Mouse (Mus musculus) heart, embryonic 11.5 days (tissue): ENCODE data around the gene Slc41a3. TPM values are rescaled to one million over a fixed set of nuclear protein-coding genes. Genes with fewer than 3 reads are reported as not detected.

Source experiments
- ATAC-seq: fragments of 200-750 bp; cut with Nextera tagmentation; replicated peaks from 2 replicates; pipeline ENCODE4 v1.8.0; 2017; ENCODE audit warnings: moderate library complexity; ENCODE audit not compliant: insufficient number of reproducible peaks, low FRiP score, low TSS enrichment
- H3K27ac ChIP-seq: fragments of 300-500 bp; sonication (generic); 2 replicates; pipeline ENCODE4 v1.5.1; 2014; ENCODE audit warnings: mild to moderate bottlenecking, low read depth, low read length
- H3K27me3 ChIP-seq: fragments of 300-500 bp; sonication (generic); 2 replicates; pipeline ENCODE4 v1.6.1; 2014; ENCODE audit warnings: mild to moderate bottlenecking, low read length, mixed read lengths; ENCODE audit not compliant: control insufficient read depth, insufficient read depth
- H3K36me3 ChIP-seq: fragments of 300-500 bp; sonication (generic); 2 replicates; pipeline ENCODE4 v1.6.1; 2014; ENCODE audit warnings: mild to moderate bottlenecking, low read length, moderate library complexity, mixed read lengths; ENCODE audit not compliant: control insufficient read depth, insufficient read depth
- H3K4me1 ChIP-seq: fragments of 300-500 bp; sonication (generic); 2 replicates; pipeline ENCODE4 v1.6.1; 2014; ENCODE audit warnings: low read length; ENCODE audit not compliant: control insufficient read depth, insufficient read depth
- H3K4me2 ChIP-seq: fragments of 300-500 bp; sonication (generic); 2 replicates; pipeline ENCODE4 v1.6.1; 2014; ENCODE audit warnings: mild to moderate bottlenecking, moderate library complexity
- H3K4me3 ChIP-seq: fragments of 300-500 bp; sonication (generic); 2 replicates; pipeline ENCODE4 v1.5.1; 2014; ENCODE audit warnings: low read depth, low read length
- H3K9ac ChIP-seq: fragments of 300-500 bp; sonication (generic); 2 replicates; pipeline ENCODE4 v1.6.1; 2014; ENCODE audit warnings: mild to moderate bottlenecking, low read depth, low read length, moderate library complexity
- H3K9me3 ChIP-seq: fragments of 300-500 bp; sonication (generic); replicated peaks from 2 replicates; pipeline ENCODE4 v1.6.1; 2016; ENCODE audit warnings: low read length; ENCODE audit not compliant: control insufficient read depth
- whole genome bisulfite sequencing: fragments of 180-500 bp; shearing (Covaris S2); extraction: QIAGEN DNeasy Blood & Tissue Kit; methylation state at CpG from one replicate; pipeline ENCODE4 v1.1.7; 2014; ENCODE audit not compliant: insufficient replicate concordance; 5-methylcytosine and 5-hydroxymethylcytosine counted together
- polyA plus RNA-seq: library from polyadenylated mRNA; unstranded; fragments of >200 nt; fragmentation: Nextera tagmentation; extraction: Ambion mirVana; gene quantifications from 2 replicates; pipeline ENCODE4 v1.2.1, GENCODE M21; 2014

The Slc41a3 gene
- polyA plus RNA-seq, 1 experiment from 2014 or later: 11.1 TPM

- H3K4me1 ChIP-seq: peaks cover 14% of the 10 kb centered on the region; the same call in 1 of the 2 replicates
- H3K4me3 ChIP-seq: no peak overlapping the region
- H3K27me3 ChIP-seq: peaks cover 3% of the 10 kb centered on the region; the same call in 1 of the 2 replicates
- WGBS: 49% methylated on average over 13 of the region's 13 CpGs
- no peak overlapping the region for H3K27ac ChIP-seq
- H3K4me2 ChIP-seq: no peak overlapping the region
- no peak overlapping the region for H3K9ac ChIP-seq
- no peak for ATAC-seq
- no peaks in the 10 kb centered on the region for H3K9me3 ChIP-seq
- H3K36me3 ChIP-seq: no peaks in the 10 kb centered on the region
These were observed 38.9 kb upstream of the Slc41a3 start for GRCm38 (mm10) chr6:90565357-90566215.

DNA sequence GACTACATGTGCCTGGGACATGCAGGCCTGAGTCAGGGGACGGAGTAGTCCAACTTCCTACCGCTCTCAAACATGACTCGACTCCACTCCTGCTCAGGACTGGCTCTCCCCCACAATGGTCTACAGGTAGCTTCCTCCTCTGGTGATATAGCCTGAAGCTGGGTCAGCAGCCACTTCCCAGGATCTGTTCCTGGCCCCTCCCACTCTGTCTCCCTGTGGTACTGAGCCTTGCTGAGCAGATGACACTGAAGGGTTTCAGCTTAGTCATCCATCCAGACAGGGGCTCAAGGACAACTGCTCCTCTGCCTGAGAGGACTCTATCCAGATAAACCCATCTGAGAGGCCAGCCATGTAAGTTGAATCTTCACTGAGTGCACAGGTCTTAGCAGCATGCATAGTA lies 37.0 kb upstream of the Slc41a3 start:
- Histone ChIP-seq H3K4me3 (no peak overlapping the region), H3K4me2 (no peak overlapping the region), H3K4me1 (peaks cover 10% of the 10 kb centered on the region; the same call in 1 of the 2 replicates), H3K27me3 (peaks cover 3% of the 10 kb centered on the region; the same call in 1 of the 2 replicates), H3K9me3 (no peaks in the 10 kb centered on the region), H3K9ac (no peak overlapping the region; the same call in 1 of the 2 replicates), H3K27ac (no peak overlapping the region), H3K36me3 (no peaks in the 10 kb centered on the region)
- ATAC-seq: no peak
- 84% methylated on average over 3 of the region's 3 CpGs for WGBS

DNA sequence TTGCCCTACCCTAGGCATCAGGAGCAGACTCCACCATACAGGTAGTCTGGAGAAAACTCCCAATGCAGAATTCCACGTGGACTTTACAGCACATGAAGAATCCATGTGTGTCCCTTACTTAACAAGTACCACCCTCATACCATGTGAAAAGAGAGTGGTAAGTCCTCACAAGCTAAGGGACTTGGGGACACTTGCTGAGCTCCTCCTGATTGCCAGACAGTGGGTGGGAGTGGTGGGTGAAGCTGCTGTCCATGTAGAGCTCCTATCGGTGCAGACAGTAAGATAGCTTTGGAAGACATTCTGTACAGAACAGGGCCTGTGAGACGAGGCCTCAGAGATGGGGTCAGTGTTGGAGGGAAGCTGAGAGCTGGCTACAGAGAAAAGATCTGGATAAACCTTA lies 36.6 kb upstream of the Slc41a3 start:
- WGBS: 66% methylated on average over 3 of the region's 3 CpGs
- no peak for ATAC-seq

DNA sequence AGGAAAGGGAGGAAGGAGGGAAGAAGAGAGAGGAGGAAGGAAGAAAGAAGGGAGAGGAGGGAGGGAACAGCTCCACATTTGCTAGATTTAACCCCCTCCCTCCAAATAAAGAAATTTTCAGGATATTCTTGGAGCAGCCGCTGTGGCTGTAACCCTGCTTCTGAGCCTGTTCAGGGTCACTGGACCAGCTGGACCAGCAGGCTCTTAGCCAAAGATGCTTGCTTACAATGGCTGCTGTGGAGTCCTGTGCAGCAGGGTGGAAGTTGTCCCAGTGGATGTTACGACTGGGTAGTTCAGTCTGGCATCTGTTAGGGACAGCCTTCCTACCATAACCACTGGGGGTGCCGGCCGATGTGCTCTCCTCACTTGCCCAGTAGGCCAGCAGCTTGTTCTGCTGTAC lies 35.8 kb upstream of the Slc41a3 start:
- H3K9me3 ChIP-seq: no peaks in the 10 kb centered on the region
- no peak overlapping the region for H3K9ac ChIP-seq
- peaks cover 3% of the 10 kb centered on the region; the same call in 1 of the 2 replicates for H3K27me3 ChIP-seq
- H3K4me3 ChIP-seq: no peak overlapping the region
- no peak overlapping the region for H3K4me2 ChIP-seq
- no peaks in the 10 kb centered on the region for H3K36me3 ChIP-seq
- peaks cover 10% of the 10 kb centered on the region; the same call in 1 of the 2 replicates for H3K4me1 ChIP-seq
- WGBS: 85% methylated on average over 4 of the region's 4 CpGs
- no peak for ATAC-seq
- no peak overlapping the region for H3K27ac ChIP-seq

More for the DNA sequence above, 36.6 kb upstream of the Slc41a3 start:
- Histone ChIP-seq H3K27me3 (peaks cover 3% of the 10 kb centered on the region; the same call in 1 of the 2 replicates), H3K9me3 (no peaks in the 10 kb centered on the region), H3K9ac (no peak overlapping the region), H3K36me3 (no peaks in the 10 kb centered on the region), H3K4me3 (no peak overlapping the region), H3K4me2 (no peak overlapping the region), H3K27ac (no peak overlapping the region), H3K4me1 (peaks cover 10% of the 10 kb centered on the region; the same call in 1 of the 2 replicates)

DNA sequence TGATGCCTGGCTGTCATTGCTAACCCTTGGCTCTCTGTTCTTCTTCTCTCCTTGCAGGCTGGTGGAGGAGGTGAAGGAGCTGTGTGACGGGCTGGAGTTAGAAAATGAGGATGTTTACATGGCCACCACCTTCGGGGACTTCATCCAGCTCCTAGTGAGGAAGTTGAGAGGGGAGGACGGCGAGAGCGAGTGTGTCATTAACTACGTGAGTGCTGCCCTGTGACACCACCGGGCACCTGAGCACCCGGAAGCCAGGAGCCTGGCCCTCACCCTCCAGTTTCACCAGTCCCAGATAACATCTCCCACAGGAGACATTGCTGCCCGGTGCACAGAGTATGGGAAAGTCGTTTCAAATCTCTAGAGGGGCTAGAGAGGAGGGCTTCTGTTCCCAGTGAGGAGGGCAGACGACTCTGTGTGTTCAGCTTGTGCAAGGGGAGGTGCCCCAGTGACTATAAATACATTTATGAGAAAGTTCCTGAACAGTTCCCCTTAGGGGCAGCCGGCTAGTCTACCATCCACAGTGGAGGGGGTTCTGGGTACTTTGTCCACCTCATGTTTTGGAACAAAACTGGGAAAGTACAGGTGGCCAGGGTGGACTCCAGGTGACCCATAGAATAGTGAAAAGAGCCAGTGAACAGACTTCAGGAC lies 34.7 kb upstream of the Slc41a3 start:
- H3K4me2 ChIP-seq: no peak overlapping the region
- H3K4me1 ChIP-seq: peaks cover 8% of the 10 kb centered on the region; the same call in 1 of the 2 replicates
- no peak overlapping the region for H3K9ac ChIP-seq
- no peak for ATAC-seq
- no peak overlapping the region for H3K4me3 ChIP-seq
- no peaks in the 10 kb centered on the region for H3K36me3 ChIP-seq
- no peak overlapping the region for H3K27ac ChIP-seq
- no peaks in the 10 kb centered on the region for H3K9me3 ChIP-seq
- H3K27me3 ChIP-seq: peaks cover 3% of the 10 kb centered on the region; the same call in 1 of the 2 replicates
- 54% methylated on average over 12 of the region's 12 CpGs for WGBS

GRCm38 (mm10) chr6:90570392-90570791 lies 34.1 kb upstream of the Slc41a3 start:
- H3K9ac ChIP-seq: no peak overlapping the region
- no peak overlapping the region for H3K4me2 ChIP-seq
- H3K27ac ChIP-seq: no peak overlapping the region
- 74% methylated on average over 8 of the region's 8 CpGs for WGBS
- no peak overlapping the region for H3K4me3 ChIP-seq
- H3K27me3 ChIP-seq: peaks cover 3% of the 10 kb centered on the region; the same call in 1 of the 2 replicates
- ATAC-seq: no peak
- no peaks in the 10 kb centered on the region for H3K36me3 ChIP-seq
- no peaks in the 10 kb centered on the region for H3K9me3 ChIP-seq
- 0 out of 2 replicates have a peak, but pooled peaks cover 3% of the 10 kb centered on the region for H3K4me1 ChIP-seq

GRCm38 (mm10) chr6:90575261-90575715 lies 29.2 kb upstream of the Slc41a3 start:
- no peak overlapping the region for H3K4me2 ChIP-seq
- 34% methylated on average over 3 of the region's 3 CpGs for WGBS
- 0 out of 2 replicates have a peak, but pooled peaks have one; percentile 44 for ATAC-seq

DNA sequence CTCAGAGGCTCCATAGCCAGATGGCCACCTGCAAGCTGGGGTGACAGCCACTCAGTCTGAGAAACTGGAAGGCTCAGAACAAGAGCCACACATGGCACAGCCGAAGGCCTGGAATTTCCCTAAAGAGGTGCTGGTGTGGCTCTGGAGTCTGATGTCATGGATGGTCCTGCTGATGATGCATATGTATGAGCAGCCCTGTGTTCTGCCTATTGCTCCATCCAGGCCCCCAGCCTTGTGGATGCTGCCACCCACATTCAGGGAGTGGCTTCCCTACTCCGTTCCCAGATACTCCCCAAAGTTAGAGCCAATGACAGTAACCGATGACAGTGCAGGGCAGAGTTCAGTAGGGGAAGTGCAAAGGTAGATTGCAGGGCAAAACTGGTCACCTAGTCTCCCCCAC lies 26.4 kb upstream of the Slc41a3 start:
- no peaks in the 10 kb centered on the region for H3K27me3 ChIP-seq
- no peak for ATAC-seq
- H3K27ac ChIP-seq: no peak overlapping the region
- no peaks in the 10 kb centered on the region for H3K36me3 ChIP-seq
- no peaks in the 10 kb centered on the region for H3K9me3 ChIP-seq
- 69% methylated on average over 3 of the region's 3 CpGs for WGBS
- H3K4me2 ChIP-seq: no peak overlapping the region
- H3K9ac ChIP-seq: no peak overlapping the region
- no peak overlapping the region for H3K4me3 ChIP-seq
- no peaks in the 10 kb centered on the region for H3K4me1 ChIP-seq

More at GRCm38 (mm10) chr6:90575261-90575715, 29.2 kb upstream of the Slc41a3 start:
- Histone ChIP-seq H3K4me3 (no peak overlapping the region), H3K9ac (no peak overlapping the region), H3K27ac (no peak overlapping the region), H3K9me3 (no peaks in the 10 kb centered on the region), H3K4me1 (no peaks in the 10 kb centered on the region), H3K36me3 (no peaks in the 10 kb centered on the region), H3K27me3 (no peaks in the 10 kb centered on the region)
